Mouse (Mus musculus) cerebellum, adult 11 months (tissue): ENCODE results near the gene Pcgf2.

ENCODE experiments used
- DNase-seq: peaks from one replicate; pipeline ENCODE4 v3.0.0; 2022

Pcgf2 gene

DNA sequence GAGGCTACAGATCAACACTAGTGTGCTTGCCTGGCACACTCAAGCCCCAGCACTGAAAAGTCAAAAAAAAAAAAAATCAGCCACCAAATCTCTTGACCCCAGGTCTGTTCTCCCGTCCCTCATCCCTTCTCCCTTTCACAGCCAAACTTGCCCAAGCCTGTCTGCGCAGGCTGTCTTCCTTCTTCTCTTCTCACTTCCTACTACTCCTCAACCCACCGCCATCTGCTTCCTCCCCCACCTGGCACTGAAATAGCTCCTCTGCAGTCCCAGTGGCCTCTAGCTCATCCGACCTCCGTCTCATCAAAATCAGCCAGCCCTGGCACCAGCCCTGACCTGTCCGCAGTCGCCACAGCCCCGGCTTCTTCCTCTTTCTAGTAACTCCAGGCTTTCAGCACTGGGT, 58.6 kb downstream of the Pcgf2 start:
- no peak for DNase-seq
